Mouse (Mus musculus): ENCODE results near the gene Vmn2r46.
"Not testable (repeated sequence)": the region's sequence is repeated elsewhere in the genome, so short reads cannot be mapped to it uniquely, and the experiment has no call there.

Vmn2r46 gene

DNA sequence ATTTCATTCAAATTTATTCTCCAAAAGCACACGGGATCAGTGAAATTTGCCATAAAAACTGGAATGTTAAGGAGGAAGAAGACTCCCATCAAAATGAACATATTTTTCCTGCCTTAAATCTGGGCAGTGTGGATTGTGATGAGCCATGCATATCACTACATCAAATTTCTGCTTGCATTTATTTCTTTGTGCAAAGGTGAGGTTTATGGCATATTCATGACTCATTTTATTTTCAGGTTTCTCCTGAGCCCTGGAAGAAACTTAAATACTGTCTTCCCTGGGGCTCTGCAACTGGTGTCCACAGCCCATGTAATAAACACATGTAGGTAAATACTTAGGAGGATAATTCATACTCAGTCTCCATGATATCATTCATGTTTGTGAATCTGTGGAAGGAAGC is at the start of gene Vmn2r46:
Gene Vmn2r46 (minus strand): TSS at position 101 of the 400 bp plus-strand sequence.
- DNase-seq (ENCODE audit: low spot score) = not testable (repeated sequence)
